Mouse (Mus musculus): ENCODE measurements around the gene Stoml2. TPM values are rescaled to one million over a fixed set of nuclear protein-coding genes. Genes with fewer than 3 reads are reported as not detected.

The Stoml2 gene
- polyA plus RNA-seq, 1 experiment from 2014 or later: 353 TPM

GRCm38 (mm10) chr4:43021341-43021740, 10.2 kb downstream of the Stoml2 start:
- WGBS: 80% methylated on average over 17 of the region's 17 CpGs
- no peak overlapping the region for H3K4me2 ChIP-seq
- no peaks in the 10 kb centered on the region for H3K9me3 ChIP-seq
- H3K27ac ChIP-seq: no peak overlapping the region
- H3K27me3 ChIP-seq: no peaks in the 10 kb centered on the region
- H3K4me1 ChIP-seq (replicated peaks): peaks cover 9% of the 10 kb centered on the region
- peaks cover 75% of the 10 kb centered on the region for H3K36me3 ChIP-seq
- H3K4me3 ChIP-seq (replicated peaks): no peak overlapping the region
- no peak for ATAC-seq (ENCODE audit: insufficient number of reproducible peaks, insufficient read depth, low FRiP score, low TSS enrichment, low read depth)
- H3K9ac ChIP-seq (replicated peaks): no peak overlapping the region

DNA sequence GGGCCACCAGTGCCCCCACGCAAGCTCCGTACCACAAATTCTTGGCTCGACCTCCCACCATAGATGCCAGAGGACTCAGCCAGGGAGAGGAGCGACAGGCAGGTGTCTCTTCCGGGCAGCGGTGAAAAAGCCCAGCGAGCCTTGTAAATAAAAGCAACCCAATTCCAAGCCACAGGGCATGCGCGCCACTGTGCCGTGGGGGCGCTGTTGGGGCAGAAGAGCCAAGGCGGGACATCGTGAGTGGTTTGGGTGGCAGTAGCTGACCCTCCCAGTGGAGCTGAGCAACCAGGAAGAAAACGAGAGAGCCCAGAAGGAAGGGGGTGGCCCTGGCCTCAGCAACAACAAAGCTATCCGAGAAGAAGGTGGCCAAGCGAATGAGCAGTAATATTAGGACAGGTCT, 10.6 kb downstream of the Stoml2 start:
- H3K27ac ChIP-seq: no peak overlapping the region
- 86% methylated on average over 16 of the region's 16 CpGs for WGBS
- H3K9ac ChIP-seq (replicated peaks): no peak overlapping the region
- H3K27me3 ChIP-seq: no peaks in the 10 kb centered on the region
- no peak overlapping the region for H3K4me2 ChIP-seq
- ATAC-seq (ENCODE audit: insufficient number of reproducible peaks, insufficient read depth, low FRiP score, low TSS enrichment, low read depth): no peak
- H3K4me1 ChIP-seq (replicated peaks): peaks cover 9% of the 10 kb centered on the region
- no peak overlapping the region for H3K4me3 ChIP-seq (replicated peaks)
- H3K36me3 ChIP-seq: peaks cover 75% of the 10 kb centered on the region
- H3K9me3 ChIP-seq: no peaks in the 10 kb centered on the region

- Histone ChIP-seq H3K4me3 (replicated peaks) (no peak overlapping the region), H3K4me2 (no peak overlapping the region), H3K27me3 (no peaks in the 10 kb centered on the region), H3K36me3 (peaks cover 75% of the 10 kb centered on the region), H3K9me3 (no peaks in the 10 kb centered on the region), H3K4me1 (replicated peaks) (peaks cover 7% of the 10 kb centered on the region), H3K27ac (no peak overlapping the region), H3K9ac (replicated peaks) (no peak overlapping the region)
- ATAC-seq (ENCODE audit: insufficient number of reproducible peaks, insufficient read depth, low FRiP score, low TSS enrichment, low read depth): no peak
- 91% methylated on average over 23 of the region's 23 CpGs for WGBS
These were observed 11.7 kb downstream of the Stoml2 start for GRCm38 (mm10) chr4:43019641-43020465.

DNA sequence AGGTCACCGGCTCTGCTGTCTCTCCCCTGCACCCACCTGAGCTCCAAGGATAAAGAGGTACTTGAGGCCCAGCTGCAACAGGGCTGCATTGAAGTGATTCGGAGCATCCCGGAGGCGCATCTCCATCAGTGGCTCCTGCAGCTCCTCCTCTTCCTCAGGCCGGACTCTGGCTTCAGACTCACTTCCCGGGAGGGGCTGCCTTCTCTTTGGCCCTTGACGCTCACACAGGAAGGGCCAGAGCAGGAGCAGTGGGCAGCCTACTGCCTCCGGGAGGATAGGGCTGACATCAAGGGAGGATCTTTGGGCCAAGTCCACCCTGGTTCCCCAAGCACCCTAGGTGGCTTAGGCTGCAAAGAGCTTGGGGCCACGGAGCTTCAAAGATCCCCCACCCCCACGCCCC, 12.3 kb downstream of the Stoml2 start:
- Histone ChIP-seq H3K27ac (no peak overlapping the region), H3K9ac (replicated peaks) (no peak overlapping the region), H3K4me3 (replicated peaks) (no peak overlapping the region), H3K4me1 (replicated peaks) (no peaks in the 10 kb centered on the region), H3K27me3 (no peaks in the 10 kb centered on the region), H3K9me3 (no peaks in the 10 kb centered on the region), H3K36me3 (peaks cover 70% of the 10 kb centered on the region), H3K4me2 (no peak overlapping the region)
- ATAC-seq (ENCODE audit: insufficient number of reproducible peaks, insufficient read depth, low FRiP score, low TSS enrichment, low read depth): no peak
- WGBS: 92% methylated on average over 10 of the region's 10 CpGs

DNA sequence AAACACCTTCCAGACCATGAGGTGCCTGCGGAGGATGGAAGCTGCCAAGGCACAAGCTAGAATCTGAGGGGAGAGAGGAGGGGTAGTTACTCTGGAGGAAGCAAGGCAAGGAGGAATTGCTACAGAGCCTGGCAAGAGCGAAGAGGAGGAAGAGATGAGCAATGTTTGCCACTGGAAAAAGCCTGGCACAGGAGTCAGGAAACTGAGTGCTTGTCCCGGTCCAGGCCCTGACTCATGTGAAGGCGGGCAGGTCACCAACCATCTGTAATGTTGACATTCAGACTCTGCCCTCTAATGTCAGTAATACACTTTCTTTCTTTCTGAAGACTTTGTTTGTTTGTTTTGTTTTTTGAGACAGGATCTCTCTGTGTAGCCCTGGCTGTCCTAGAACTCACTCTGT, 13.4 kb downstream of the Stoml2 start:
- no peak overlapping the region for H3K4me2 ChIP-seq
- no peak overlapping the region for H3K4me3 ChIP-seq (replicated peaks)
- H3K9ac ChIP-seq (replicated peaks): no peak overlapping the region
- no peak overlapping the region for H3K27ac ChIP-seq
- no peaks in the 10 kb centered on the region for H3K4me1 ChIP-seq (replicated peaks)
- H3K36me3 ChIP-seq: peaks cover 61% of the 10 kb centered on the region
- H3K9me3 ChIP-seq: no peaks in the 10 kb centered on the region
- no peak for ATAC-seq (ENCODE audit: insufficient number of reproducible peaks, insufficient read depth, low FRiP score, low TSS enrichment, low read depth)
- no peaks in the 10 kb centered on the region for H3K27me3 ChIP-seq
- 95% methylated on average over 4 of the region's 4 CpGs for WGBS

DNA sequence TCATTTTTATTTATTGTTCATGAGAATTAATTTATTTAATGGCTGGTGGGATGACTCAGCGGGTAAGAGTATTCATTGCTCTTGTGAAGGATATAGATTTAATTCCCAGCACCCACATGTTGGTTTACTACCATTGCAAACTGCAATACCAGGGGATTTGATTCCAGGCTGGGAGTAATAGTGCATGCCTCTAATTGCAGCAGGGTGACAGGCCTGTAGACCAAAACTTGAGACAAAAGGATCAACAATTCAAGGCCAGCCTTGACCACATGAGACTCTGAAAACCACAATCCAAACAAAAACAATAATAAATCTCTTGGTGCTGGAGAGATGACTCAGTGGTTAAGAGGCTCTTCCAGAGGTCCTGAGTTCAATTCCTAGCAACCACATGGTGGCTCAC, 19.4 kb downstream of the Stoml2 start:
- no peak overlapping the region for H3K4me2 ChIP-seq
- H3K27ac ChIP-seq: no peak overlapping the region

DNA sequence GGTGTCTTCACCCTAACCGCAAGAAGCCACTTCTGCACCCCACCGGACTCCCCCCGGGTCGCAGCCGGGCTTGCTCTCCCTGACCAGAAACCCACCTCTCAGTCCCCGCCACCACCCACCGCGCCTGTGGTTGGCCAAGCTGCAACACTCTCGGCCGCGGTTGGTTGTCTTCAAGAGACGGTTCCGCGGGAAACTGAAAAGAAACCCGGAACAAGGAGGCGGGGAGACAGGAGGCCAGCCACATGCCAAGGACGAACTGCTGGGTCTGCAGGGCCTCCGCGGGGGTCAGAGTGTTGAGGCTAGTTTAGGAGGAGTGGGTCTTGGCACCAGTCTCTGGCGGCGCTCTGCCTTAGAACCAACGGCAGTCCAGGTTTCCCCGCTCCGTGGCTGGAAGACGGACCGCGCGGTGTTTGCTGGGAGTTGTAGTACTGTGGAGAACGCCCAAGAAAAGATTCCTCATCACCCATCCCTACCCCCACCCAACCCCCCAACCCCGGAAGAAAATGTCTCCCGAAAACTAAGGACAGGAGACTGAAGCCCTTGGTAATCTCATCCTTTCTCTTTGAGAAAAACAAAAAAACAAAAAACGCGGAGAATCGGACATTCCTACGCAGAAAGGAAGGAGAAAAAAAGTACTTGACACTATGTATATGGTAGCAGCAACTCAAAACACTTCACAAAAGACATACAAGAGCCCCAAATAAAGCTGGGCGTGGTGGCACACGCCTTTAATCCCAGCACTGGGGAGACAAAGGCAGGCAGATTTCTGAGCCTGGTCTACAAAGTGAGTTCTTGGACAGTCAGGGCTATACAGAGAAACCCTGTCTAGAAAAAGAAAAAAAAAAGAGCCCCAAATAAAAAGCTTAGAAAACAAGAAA, 21.1 kb downstream of the Stoml2 start, which contains the start of gene Fancg:
Fancg (minus strand) TSS at position 346 of the 878 bp plus-strand sequence.
- peak; percentile 93 for ATAC-seq (ENCODE audit: insufficient number of reproducible peaks, insufficient read depth, low FRiP score, low TSS enrichment, low read depth)
- Histone ChIP-seq H3K9me3 (no peaks in the 10 kb centered on the region), H3K4me3 (replicated peaks) (peak within 1 kb of the TSS; percentile 70), H3K4me1 (replicated peaks) (peaks cover 17% of the 10 kb centered on the region), H3K27ac (peak within 1 kb of the TSS; percentile 79; the same call in 1 of the 2 replicates), H3K27me3 (no peaks in the 10 kb centered on the region), H3K36me3 (peaks cover 14% of the 10 kb centered on the region), H3K9ac (replicated peaks) (peak within 1 kb of the TSS; percentile 69), H3K4me2 (peak within 1 kb of the TSS; percentile 82)
- 2% methylated on average over 37 of the region's 37 CpGs for WGBS

More for the DNA sequence above, 19.4 kb downstream of the Stoml2 start:
- ATAC-seq (ENCODE audit: insufficient number of reproducible peaks, insufficient read depth, low FRiP score, low TSS enrichment, low read depth): no peak
- no peaks in the 10 kb centered on the region for H3K27me3 ChIP-seq
- 97% methylated on average over 1 of the region's 1 CpGs for WGBS
- no peak overlapping the region for H3K4me3 ChIP-seq (replicated peaks)
- H3K4me1 ChIP-seq (replicated peaks): peaks cover 17% of the 10 kb centered on the region
- no peak overlapping the region for H3K9ac ChIP-seq (replicated peaks)
- no peaks in the 10 kb centered on the region for H3K36me3 ChIP-seq
- no peaks in the 10 kb centered on the region for H3K9me3 ChIP-seq

- H3K36me3 ChIP-seq: peaks cover 36% of the 10 kb centered on the region
- no peak overlapping the region for H3K27ac ChIP-seq
- H3K9me3 ChIP-seq: no peaks in the 10 kb centered on the region
- H3K4me3 ChIP-seq (replicated peaks): no peak overlapping the region
- ATAC-seq (ENCODE audit: insufficient number of reproducible peaks, insufficient read depth, low FRiP score, low TSS enrichment, low read depth): no peak
- WGBS: 64% methylated on average over 2 of the region's 2 CpGs
- H3K4me1 ChIP-seq (replicated peaks): peaks cover 16% of the 10 kb centered on the region
- H3K27me3 ChIP-seq: no peaks in the 10 kb centered on the region
- no peak overlapping the region for H3K4me2 ChIP-seq
- H3K9ac ChIP-seq (replicated peaks): no peak overlapping the region
These were observed 25.7 kb downstream of the Stoml2 start for GRCm38 (mm10) chr4:43005765-43006164.

GRCm38 (mm10) chr4:43004951-43005350, 26.6 kb downstream of the Stoml2 start:
- Histone ChIP-seq H3K4me1 (replicated peaks) (peaks cover 14% of the 10 kb centered on the region), H3K4me2 (no peak overlapping the region), H3K9me3 (no peaks in the 10 kb centered on the region), H3K27me3 (no peaks in the 10 kb centered on the region), H3K27ac (no peak overlapping the region), H3K36me3 (peaks cover 36% of the 10 kb centered on the region), H3K4me3 (replicated peaks) (no peak overlapping the region), H3K9ac (replicated peaks) (no peak overlapping the region)
- WGBS: 92% methylated on average over 3 of the region's 3 CpGs
- no peak for ATAC-seq (ENCODE audit: insufficient number of reproducible peaks, insufficient read depth, low FRiP score, low TSS enrichment, low read depth)

GRCm38 (mm10) chr4:43002756-43003439, 28.6 kb downstream of the Stoml2 start:
- Histone ChIP-seq H3K36me3 (peaks cover 36% of the 10 kb centered on the region), H3K27ac (no peak overlapping the region), H3K9ac (replicated peaks) (no peak overlapping the region), H3K27me3 (no peaks in the 10 kb centered on the region), H3K4me1 (replicated peaks) (peaks cover 12% of the 10 kb centered on the region), H3K9me3 (no peaks in the 10 kb centered on the region), H3K4me3 (replicated peaks) (no peak overlapping the region), H3K4me2 (no peak overlapping the region)
- 78% methylated on average over 12 of the region's 12 CpGs for WGBS
- no peak for ATAC-seq (ENCODE audit: insufficient number of reproducible peaks, insufficient read depth, low FRiP score, low TSS enrichment, low read depth)

- 98% methylated on average over 2 of the region's 2 CpGs for WGBS
- ATAC-seq (ENCODE audit: insufficient number of reproducible peaks, insufficient read depth, low FRiP score, low TSS enrichment, low read depth): no peak
- no peak overlapping the region for H3K9ac ChIP-seq (replicated peaks)
These were observed 30.2 kb downstream of the Stoml2 start for GRCm38 (mm10) chr4:43001272-43001671.

More at GRCm38 (mm10) chr4:43001272-43001671, 30.2 kb downstream of the Stoml2 start:
- H3K4me3 ChIP-seq (replicated peaks): no peak overlapping the region
- H3K9me3 ChIP-seq: no peaks in the 10 kb centered on the region
- peaks cover 30% of the 10 kb centered on the region for H3K36me3 ChIP-seq
- no peak overlapping the region for H3K4me2 ChIP-seq
- no peaks in the 10 kb centered on the region for H3K27me3 ChIP-seq
- peak overlapping the region; percentile 99 for H3K27ac ChIP-seq
- H3K4me1 ChIP-seq (replicated peaks): peaks cover 17% of the 10 kb centered on the region
